Mouse (Mus musculus): ENCODE results near the gene Slc7a1.

Slc7a1 gene

GRCm38 (mm10) chr5:148392831-148393230 is 6.9 kb downstream of the Slc7a1 start:
- CTCF ChIA-PET = no interaction called here

- CTCF ChIA-PET = interaction anchor here (0.6 to 1.7 kb wide), 2 partner anchors 9 to 28 kb away, joined by 6 to 7 read pairs; no protein-coding TSS in a partner anchor
These were observed 10.4 kb downstream of the Slc7a1 start for GRCm38 (mm10) chr5:148389007-148389970.

GRCm38 (mm10) chr5:148388251-148389006 is 11.3 kb downstream of the Slc7a1 start:
- CTCF ChIA-PET = interaction anchor here (1.7 kb wide), 1 partner anchor 8 kb away, joined by 7 read pairs; no protein-coding TSS in a partner anchor

GRCm38 (mm10) chr5:148387820-148388219 is 11.9 kb downstream of the Slc7a1 start:
- CTCF ChIA-PET = interaction anchor here (1.2 to 1.7 kb wide), 2 partner anchors 8 to 12 kb away, joined by 3 to 7 read pairs; partner anchors contain the start of gene Slc7a1

- CTCF ChIA-PET = interaction anchor here (1.2 kb wide), 1 partner anchor 13 kb away, joined by 3 read pairs; the partner anchor contains the start of gene Slc7a1
These were observed 13.2 kb downstream of the Slc7a1 start for GRCm38 (mm10) chr5:148386471-148386870.

- CTCF ChIA-PET = interaction anchor here (0.6 kb wide), 1 partner anchor 68 kb away, joined by 6 read pairs; no protein-coding TSS in a partner anchor
These were observed 15.1 kb downstream of the Slc7a1 start for GRCm38 (mm10) chr5:148384501-148385055.

- CTCF ChIA-PET = interaction anchor here (0.6 kb wide), 1 partner anchor 69 kb away, joined by 6 read pairs; no protein-coding TSS in a partner anchor
These were observed 15.7 kb downstream of the Slc7a1 start for GRCm38 (mm10) chr5:148383841-148384500.

GRCm38 (mm10) chr5:148381083-148381482 is 18.6 kb downstream of the Slc7a1 start:
- CTCF ChIA-PET = no interaction called here

- CTCF ChIA-PET = interaction anchor here (1.5 to 1.6 kb wide), 2 partner anchors 9 to 12 kb away, joined by 5 to 7 read pairs; no protein-coding TSS in a partner anchor
These were observed 19.5 kb downstream of the Slc7a1 start for GRCm38 (mm10) chr5:148380246-148380504.

GRCm38 (mm10) chr5:148379455-148380245 is 20.1 kb downstream of the Slc7a1 start:
- CTCF ChIA-PET = interaction anchor here (1.5 to 1.6 kb wide), 2 partner anchors 9 to 11 kb away, joined by 5 to 7 read pairs; no protein-coding TSS in a partner anchor

GRCm38 (mm10) chr5:148378707-148379106 is 21.0 kb downstream of the Slc7a1 start:
- CTCF ChIA-PET = no interaction called here

GRCm38 (mm10) chr5:148378232-148378508 is 21.5 kb downstream of the Slc7a1 start:
- CTCF ChIA-PET = no interaction called here

- CTCF ChIA-PET = interaction anchor here (0.5 kb wide), 1 partner anchor 110 kb away, joined by 4 read pairs; no protein-coding TSS in a partner anchor
These were observed 22.1 kb downstream of the Slc7a1 start for GRCm38 (mm10) chr5:148377439-148378231.

GRCm38 (mm10) chr5:148376358-148376757 is 23.3 kb downstream of the Slc7a1 start:
- CTCF ChIA-PET = no interaction called here

- CTCF ChIA-PET = no interaction called here
These were observed 24.2 kb downstream of the Slc7a1 start for GRCm38 (mm10) chr5:148375480-148375879.

- CTCF ChIA-PET = interaction anchor here (0.5 to 0.7 kb wide), 2 partner anchors 68 to 181 kb away, joined by 3 to 5 read pairs; no protein-coding TSS in a partner anchor
These were observed 26.5 kb downstream of the Slc7a1 start for GRCm38 (mm10) chr5:148373092-148373685.

GRCm38 (mm10) chr5:148372005-148372917 is 27.4 kb downstream of the Slc7a1 start:
- CTCF ChIA-PET = interaction anchor here (0.6 to 0.7 kb wide), 2 partner anchors 79 to 182 kb away, joined by 3 read pairs; no protein-coding TSS in a partner anchor

- CTCF ChIA-PET = interaction anchor here (0.6 kb wide), 1 partner anchor 80 kb away, joined by 3 read pairs; no protein-coding TSS in a partner anchor
These were observed 28.3 kb downstream of the Slc7a1 start for GRCm38 (mm10) chr5:148371375-148371774.
